Mouse (Mus musculus) gastrocnemius, adult 18-20 months (tissue): ENCODE measurements around the gene Themis. TPM values are rescaled to one million over a fixed set of nuclear protein-coding genes. Genes with fewer than 3 reads are reported as not detected.

Experiments
- DNase-seq: peaks from one replicate; pipeline ENCODE4 v3.0.0; 2021; ENCODE audit warnings: low spot score
- total RNA-seq, 2 experiments: library from RNA; stranded (reverse); gene quantifications; 2 replicates each; pipeline ENCODE4 v1.2.3; 2021

The Themis gene
- total RNA-seq, 2 experiments from 2014 or later = not detected

- DNase-seq = no peak
Observed at GRCm38 (mm10) chr10:28805160-28805559, 137.0 kb downstream of the Themis start.

- DNase-seq = no peak
Observed at GRCm38 (mm10) chr10:28811928-28812570, 143.9 kb downstream of the Themis start.

GRCm38 (mm10) chr10:28812571-28812936 is 144.4 kb downstream of the Themis start:
- no peak for DNase-seq

DNA sequence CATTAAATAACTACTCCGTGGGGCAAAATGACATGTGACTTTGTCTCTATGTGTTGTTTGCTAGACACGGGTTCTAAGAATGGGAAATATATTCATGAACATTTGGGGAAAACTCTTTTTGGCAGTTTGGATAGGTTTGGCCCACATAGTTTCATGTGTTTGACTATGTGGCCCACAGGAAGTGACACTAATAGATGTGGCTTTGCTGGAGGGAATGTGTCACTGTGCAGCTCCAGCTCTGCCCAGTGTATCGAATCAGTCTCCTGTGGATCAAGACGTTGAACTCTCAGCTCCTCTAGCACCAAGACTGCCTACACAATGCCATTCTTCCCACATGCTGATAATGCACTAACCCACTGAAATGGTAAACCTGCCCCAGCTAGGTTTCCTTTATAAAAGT is 148.0 kb downstream of the Themis start:
- DNase-seq = no peak

- no peak for DNase-seq
Observed at GRCm38 (mm10) chr10:28822320-28822719, 154.2 kb downstream of the Themis start.

GRCm38 (mm10) chr10:28842605-28843004 is 174.4 kb downstream of the Themis start:
- DNase-seq = no peak

DNA sequence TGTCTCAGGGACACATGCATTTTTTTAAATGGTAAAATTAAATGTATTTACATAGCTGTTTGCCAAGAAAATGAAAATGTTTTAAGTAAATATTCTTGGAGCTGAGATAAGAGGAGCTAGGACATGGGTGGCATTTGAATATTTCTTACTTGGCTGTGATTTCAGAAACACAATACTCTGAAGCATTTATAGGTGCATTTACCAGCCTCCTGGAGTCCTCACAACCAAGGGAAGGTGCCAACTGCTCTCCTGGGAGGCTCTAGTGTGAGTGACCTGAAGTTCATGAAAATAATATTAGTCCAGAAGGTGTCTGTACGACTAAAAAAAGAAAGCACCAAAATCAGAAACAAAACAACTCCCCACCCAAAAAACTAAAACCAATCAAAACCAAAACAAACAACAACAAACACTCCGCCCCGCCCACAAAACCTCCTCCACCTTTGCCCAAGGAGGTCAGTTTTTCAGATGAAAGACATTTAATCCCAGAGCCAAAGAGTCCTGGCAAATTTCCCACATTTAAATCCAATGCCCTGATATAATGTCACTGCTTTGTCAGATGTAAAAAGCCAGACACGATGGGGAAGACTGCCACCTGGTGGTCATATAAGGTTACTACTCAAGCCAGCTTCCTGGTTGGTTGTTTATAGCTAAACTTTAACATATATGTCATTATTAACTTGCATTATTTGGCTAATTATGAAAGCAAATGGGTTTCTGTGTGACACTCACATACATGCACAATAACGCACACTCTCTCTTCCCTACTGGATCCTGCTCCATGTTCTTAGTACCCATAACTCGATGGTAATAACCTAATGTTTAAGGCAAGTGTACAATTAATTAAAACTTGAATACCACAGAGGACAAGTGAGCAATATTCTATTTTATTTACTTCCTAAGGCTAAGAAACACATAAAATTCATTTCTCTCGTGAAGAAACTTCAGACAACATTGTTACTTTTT is 175.9 kb downstream of the Themis start:
- DNase-seq = peak; percentile 14

DNA sequence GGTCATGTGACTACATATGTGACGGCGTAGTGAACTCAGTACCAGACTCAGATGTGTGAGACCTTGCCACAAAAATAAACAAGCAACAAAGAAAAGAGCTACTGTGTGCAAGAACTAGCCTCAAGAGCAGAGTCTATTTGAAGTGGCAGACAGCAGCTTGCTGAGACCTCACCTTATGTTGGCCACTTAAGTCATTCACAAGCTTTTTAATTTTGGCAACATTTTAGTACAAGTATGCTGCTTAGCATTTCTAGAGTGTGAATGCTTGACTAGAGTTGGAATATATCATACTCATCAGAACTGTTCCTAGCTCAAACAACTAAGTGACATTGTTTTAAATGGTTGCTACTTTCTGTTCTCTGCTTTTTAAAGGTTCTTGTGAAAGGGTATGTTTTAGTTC is 188.0 kb downstream of the Themis start:
- DNase-seq = no peak

- DNase-seq = no peak
Observed at GRCm38 (mm10) chr10:28870580-28871354, 202.6 kb downstream of the Themis start.

DNA sequence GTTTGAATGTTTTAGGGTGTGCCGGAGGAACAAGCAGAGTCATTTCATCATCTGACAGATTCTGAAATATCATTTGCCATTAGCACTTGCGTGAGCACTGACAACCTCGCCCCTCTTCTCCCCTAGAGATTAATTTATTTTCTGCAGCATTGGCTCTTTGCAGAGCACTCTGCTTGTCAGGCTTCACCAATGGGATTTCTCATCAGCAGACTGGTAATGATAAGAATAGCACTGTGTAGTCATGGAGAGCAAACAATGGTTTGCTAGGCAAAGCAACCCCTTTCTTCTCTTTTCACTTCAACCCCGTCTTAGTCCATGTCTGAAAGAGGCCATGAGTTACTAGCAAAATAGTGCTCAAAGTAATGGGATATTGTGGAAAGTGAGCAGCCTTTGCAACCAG is 206.4 kb downstream of the Themis start:
- no peak for DNase-seq

GRCm38 (mm10) chr10:28887643-28888042 is 219.5 kb downstream of the Themis start:
- DNase-seq = no peak

GRCm38 (mm10) chr10:28890886-28891285 is 222.7 kb downstream of the Themis start:
- no peak for DNase-seq

GRCm38 (mm10) chr10:28898351-28898750 is 230.2 kb downstream of the Themis start:
- DNase-seq = no peak
